Mouse (Mus musculus): Measurements from ENCODE around the gene Dab1. TPM values are rescaled to one million over a fixed set of nuclear protein-coding genes. Genes with fewer than 3 reads are reported as not detected.

The Dab1 gene
- total RNA-seq, 2 experiments from 2014 or later, result 0.21 TPM; not detected in 1

DNA sequence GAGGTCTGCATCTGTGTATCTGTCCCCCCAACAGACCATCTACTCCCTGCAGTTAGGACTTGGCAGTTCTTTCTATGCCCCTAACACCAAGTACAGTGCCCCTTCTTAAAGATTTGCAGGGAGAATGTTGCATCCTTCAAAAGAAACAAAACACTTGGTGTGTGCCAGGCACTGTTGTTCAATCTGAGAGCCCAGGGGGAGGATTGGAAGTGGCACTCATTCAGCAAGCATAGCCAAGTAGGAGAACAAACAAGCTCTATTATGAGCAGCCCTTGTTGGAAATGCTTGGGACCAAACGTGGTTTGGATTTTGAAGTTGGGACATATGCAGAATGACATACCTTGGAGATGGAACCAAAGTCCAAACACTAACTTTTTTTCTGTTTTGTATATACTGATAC lies 1097.3 kb downstream of the Dab1 start:
- no peak for DNase-seq
- intact Hi-C loops (cut with DNase I; ENCODE audit: low total_unique reads), result no loop called here

GRCm38 (mm10) chr4:104718973-104719795 lies 1100.0 kb downstream of the Dab1 start:
- intact Hi-C loops (cut with DNase I; ENCODE audit: low total_unique reads), result no loop called here
- DNase-seq, result no peak

GRCm38 (mm10) chr4:104723527-104724045 lies 1104.4 kb downstream of the Dab1 start:
- intact Hi-C loops (cut with DNase I; ENCODE audit: low total_unique reads), result no loop called here

GRCm38 (mm10) chr4:104724258-104724657 lies 1105.1 kb downstream of the Dab1 start:
- intact Hi-C loops (cut with DNase I; ENCODE audit: low total_unique reads), result no loop called here
- no peak for DNase-seq

More at GRCm38 (mm10) chr4:104723527-104724045, 1104.4 kb downstream of the Dab1 start:
- no peak for DNase-seq

DNA sequence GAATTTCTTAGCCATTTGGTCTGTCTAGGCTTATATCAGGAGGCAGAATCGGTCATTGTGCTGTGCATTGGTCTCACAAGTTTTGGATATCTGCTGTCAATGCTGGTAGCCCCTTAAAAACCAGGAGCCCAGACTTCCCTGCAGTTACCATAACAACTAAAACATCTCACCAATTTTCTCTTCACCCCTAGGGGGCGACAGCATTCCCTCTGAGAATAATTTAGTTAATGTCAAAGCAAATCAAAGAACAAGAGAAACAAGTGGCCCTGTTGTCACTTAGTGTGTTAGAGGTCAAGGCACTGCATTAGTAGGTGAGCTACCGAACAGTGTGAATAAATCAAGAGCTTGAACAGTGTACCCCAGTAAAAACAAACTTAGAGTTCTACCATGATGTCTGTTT lies 1106.5 kb downstream of the Dab1 start:
- intact Hi-C loops (cut with DNase I; ENCODE audit: low total_unique reads), result loop anchor here (5.0 kb wide), 1 partner anchor 167 kb away; no protein-coding TSS in a partner anchor
- DNase-seq, result no peak

DNA sequence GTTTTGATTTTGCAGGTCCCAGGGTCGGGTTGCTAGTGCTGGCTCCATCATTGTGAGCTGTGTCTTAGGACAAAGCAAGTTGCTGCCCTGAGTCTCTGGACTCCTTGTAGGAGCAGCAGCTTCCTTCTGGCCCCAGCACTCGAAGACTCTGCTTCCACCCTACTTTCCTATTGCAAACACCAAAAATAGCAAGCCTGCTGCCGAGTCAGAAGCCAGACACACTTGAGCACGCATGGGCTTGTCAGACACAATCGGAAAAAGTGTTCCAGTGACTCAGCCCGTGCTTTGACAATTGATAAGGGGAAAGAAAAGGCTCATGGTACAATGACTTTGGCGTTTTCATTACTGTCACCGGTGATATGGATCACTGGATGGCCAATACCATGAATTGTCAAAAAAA lies 1110.0 kb downstream of the Dab1 start:
- intact Hi-C loops (cut with DNase I; ENCODE audit: low total_unique reads), result loop anchor here (5.0 kb wide), 1 partner anchor 163 kb away; no protein-coding TSS in a partner anchor
- no peak for DNase-seq

DNA sequence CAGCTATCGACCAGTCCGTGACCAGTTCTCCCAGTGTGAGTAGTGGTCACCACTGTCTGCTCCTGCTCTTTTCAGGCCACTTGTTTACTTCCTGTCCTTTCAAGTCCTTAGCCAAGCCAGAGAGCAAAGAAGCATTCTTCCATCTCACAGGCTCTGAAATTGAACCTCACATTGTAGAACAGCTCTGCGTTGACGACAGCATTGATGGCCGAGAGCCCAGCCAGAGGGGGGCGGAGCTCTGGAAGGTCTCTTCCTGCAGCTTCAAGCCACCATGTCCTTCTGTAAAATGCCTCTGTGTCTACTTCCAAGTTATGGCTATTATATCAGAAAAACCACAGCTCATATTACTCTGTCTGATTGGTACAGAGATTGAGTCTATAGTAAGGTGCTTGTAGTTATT lies 1127.3 kb downstream of the Dab1 start:
- DNase-seq, result no peak
- intact Hi-C loops (cut with DNase I; ENCODE audit: low total_unique reads), result no loop called here

DNA sequence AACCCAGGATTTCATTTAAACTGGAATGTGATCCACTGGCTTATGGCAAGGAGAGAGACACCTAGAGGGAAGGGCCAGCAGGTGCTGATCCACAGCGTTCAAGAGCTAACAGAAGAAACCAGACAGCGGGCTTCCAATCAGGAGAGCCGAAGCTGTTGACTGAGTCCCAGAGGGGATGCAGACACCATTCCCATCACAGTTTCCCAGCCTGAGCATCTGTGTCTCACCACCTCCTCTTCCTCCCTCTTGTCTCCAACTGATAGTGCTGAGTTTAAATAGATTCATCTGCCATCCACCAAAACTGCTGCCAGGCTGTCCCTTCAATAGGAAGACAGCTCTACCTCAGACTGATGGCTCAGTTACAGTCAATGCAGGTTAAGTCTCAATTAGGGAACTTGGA lies 1134.9 kb downstream of the Dab1 start:
- DNase-seq, result no peak
- intact Hi-C loops (cut with DNase I; ENCODE audit: low total_unique reads), result no loop called here

DNA sequence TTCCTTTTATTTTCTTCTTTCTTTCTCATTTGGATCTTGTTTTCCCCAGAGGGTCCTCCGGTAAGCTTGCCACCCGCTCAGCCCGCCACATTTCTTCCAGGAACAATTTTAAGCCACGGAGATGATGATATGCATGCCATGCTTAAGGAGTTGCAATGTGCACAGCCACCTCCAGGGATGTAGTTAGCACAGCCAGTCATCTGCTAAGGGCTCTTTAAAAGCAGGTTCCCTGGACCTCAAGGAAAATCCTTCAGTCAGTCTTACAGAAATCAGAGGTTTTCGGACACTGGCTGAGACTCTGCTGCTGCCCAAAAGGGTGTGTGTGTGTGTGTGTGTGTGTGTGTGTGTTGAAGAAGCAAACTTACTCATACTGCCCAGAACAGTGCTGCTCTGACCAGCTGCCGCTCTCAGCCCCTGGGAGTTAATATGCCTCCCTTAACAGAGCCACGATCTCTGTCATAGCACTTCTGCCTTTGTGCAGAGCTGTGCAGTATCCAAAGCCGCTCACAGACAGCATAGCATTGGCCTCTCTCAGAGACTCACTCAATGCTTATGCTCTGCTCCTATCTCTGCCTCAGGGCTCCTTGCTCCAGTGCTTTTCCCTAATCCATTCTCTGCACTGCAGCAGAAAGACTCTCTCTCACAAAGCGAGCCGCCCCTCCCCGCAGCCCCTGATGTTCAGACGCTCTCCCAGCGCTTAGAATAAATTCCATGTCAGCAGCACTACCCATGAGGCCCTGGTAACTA lies 1141.9 kb downstream of the Dab1 start:
- intact Hi-C loops (cut with DNase I; ENCODE audit: low total_unique reads), result no loop called here
- DNase-seq, result no peak

DNA sequence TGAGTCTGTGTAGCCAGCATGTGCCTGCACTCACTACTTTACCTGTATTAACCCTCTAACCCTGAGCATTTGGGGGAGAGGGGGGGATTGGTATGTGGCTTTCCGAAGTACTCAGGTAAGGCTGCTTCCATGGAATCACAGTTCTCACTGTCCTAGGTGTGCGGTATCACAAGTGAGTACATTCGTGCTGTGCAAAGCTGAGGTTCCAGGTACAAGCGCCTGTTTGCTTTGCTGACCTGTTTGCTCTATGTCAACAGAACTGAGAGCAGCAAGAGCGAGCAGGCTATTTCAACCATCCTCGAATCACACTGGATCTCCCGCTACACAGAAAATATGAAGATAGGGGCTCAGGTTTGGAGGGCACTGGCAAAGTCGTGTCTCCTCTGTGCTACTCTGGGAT lies 1146.9 kb downstream of the Dab1 start, which contains the start of gene C8b:
Gene C8b, plus strand, starts transcription at position 253 of the 400 bp plus-strand sequence.
- intact Hi-C loops (cut with DNase I; ENCODE audit: low total_unique reads), result no loop called here
- DNase-seq, result no peak

- DNase-seq, result no peak
- intact Hi-C loops (cut with DNase I; ENCODE audit: low total_unique reads), result no loop called here
Observed at GRCm38 (mm10) chr4:104768190-104768589, 1149.0 kb downstream of the Dab1 start.

DNA sequence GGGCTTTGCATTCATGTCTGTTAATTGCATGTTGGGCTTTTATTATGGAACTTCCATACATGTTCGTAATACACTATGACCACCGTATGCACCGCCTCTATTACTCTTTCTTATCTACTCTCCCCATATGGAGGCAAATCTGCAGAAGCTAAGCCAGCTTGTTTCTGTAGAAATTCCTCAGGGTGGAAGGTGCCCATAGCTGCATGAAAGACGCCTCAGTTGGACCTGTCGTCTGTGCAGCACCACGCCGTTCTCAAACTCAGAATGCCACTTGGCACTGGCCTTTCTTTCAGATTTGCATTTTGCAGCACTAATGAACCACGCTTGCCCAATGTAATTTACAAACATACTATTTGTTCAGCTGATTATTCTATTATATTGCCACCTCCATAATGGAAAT lies 1150.4 kb downstream of the Dab1 start:
- intact Hi-C loops (cut with DNase I; ENCODE audit: low total_unique reads), result no loop called here
- no peak for DNase-seq

DNA sequence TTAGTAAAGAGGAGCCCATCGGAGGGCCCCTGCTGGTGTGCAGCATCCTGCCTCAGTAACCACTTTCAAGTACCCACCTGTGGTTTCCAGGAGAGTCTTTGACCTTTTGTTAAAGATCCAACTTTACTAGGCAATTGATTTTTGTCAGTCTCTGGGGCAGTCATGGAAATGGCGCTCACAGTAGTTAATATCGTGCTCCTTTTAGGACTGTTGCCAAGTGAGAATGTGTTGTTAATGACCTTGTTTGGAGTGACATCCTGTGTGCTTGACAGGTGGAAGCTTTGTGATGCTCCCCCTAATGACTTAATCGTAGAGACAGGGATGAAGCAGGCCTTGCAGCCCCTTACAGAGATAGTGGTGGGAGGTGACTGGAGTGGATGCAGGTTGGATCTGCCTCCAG lies 1151.2 kb downstream of the Dab1 start:
- intact Hi-C loops (cut with DNase I; ENCODE audit: low total_unique reads), result no loop called here
- DNase-seq, result no peak

GRCm38 (mm10) chr4:104775601-104776000 lies 1156.4 kb downstream of the Dab1 start:
- intact Hi-C loops (cut with DNase I; ENCODE audit: low total_unique reads), result no loop called here
- no peak for DNase-seq

DNA sequence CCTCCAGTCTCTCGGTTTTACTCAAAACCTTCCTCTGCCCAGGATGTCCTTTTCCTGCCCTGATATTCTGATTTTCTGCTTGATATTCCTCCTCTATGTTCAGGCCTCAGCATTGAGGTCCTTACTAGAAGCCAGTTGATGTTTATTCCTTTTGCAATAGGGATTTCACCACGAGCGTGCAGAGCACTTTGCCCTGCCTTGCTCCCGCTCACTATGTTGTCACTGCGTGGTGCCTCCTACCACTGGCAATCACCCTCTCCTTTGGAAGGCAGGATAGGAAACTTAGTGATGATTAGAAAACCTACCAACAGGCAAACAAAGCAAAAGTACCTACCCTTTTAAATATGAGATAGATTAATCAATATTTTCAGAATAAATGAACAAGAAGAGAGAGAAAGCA lies 1160.3 kb downstream of the Dab1 start:
- intact Hi-C loops (cut with DNase I; ENCODE audit: low total_unique reads), result no loop called here
- DNase-seq, result no peak

GRCm38 (mm10) chr4:104781441-104781840 lies 1162.3 kb downstream of the Dab1 start:
- no peak for DNase-seq
- intact Hi-C loops (cut with DNase I; ENCODE audit: low total_unique reads), result no loop called here

- no peak for DNase-seq
- intact Hi-C loops (cut with DNase I; ENCODE audit: low total_unique reads), result no loop called here
Observed at GRCm38 (mm10) chr4:104782346-104782745, 1163.2 kb downstream of the Dab1 start.

DNA sequence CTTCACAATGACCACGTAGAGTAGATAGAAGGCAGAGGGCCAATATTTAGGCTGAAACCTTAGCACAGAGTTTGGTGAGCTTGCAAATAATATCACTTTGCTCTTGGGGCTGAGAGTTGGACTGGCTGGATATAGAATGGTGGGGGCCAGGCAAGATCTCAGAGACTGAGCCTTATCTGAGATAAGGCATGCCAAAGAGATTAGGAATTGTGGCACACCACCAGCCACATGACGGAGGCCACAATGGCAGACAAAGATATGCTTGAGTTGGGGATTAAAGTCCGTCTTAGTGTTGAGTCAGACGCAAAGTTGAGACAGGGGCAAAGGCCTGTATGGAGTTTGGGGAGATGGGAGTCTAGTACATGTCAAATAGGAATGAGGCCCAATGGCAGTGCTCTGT lies 1173.0 kb downstream of the Dab1 start:
- intact Hi-C loops (cut with DNase I; ENCODE audit: low total_unique reads), result no loop called here
- no peak for DNase-seq
